Mouse (Mus musculus) inflammation-experienced regulatory T-cells, adult 6 months (primary cell): ENCODE data around the gene Shc4. TPM values are rescaled to one million over a fixed set of nuclear protein-coding genes. Genes with fewer than 3 reads are reported as not detected.

Source experiments
- ATAC-seq: one replicate; pipeline ENCODE4 v1.8.0; 2017
- polyA plus RNA-seq, 3 experiments: library from polyadenylated mRNA; unstranded; fragments of 100-300 nt; shearing (Covaris generic); gene quantifications; one replicate each; pipeline ENCODE4 v1.2.1; 2017

Gene Shc4
- polyA plus RNA-seq, 3 experiments from 2014 or later: 0.19 TPM; not detected in 2

DNA sequence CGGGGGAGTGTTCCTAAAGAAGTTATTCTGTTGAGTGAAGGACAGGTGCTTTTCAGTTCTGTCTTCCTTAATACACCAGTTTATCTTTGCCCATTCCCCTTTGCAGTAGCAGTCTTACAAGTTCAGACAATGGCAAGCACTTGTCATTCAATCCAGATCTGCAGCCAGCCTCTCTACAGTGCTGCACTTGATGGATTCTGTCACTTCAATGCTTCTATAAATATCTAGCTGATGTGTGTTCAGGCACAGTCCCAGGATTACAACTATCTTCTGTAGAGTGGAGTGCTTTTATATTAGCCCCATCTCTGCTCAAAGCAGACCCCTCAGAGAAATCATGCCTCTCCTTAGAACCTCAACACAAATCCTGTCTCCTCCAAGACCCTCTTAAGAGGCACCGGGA, 93.9 kb downstream of the Shc4 start:
- ATAC-seq: no peak

DNA sequence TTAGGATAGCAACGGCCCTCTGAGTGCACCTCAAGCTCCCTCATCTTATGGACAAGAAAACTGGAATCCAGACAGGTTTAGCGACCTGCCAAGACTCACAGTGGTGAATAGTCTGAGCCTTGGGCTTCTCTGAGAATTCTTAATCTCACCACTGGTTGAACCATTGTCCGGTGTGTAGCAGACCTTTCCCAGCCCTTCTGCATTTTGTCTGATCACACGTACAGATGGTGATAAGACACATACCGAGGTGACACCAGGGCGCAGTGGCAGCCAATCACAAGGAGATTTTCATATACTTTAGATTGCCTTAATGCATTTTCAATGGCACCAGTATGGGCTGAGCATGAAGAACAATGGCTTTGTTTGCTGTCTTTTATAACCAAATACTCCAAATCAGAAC, 95.5 kb downstream of the Shc4 start:
- no peak for ATAC-seq

DNA sequence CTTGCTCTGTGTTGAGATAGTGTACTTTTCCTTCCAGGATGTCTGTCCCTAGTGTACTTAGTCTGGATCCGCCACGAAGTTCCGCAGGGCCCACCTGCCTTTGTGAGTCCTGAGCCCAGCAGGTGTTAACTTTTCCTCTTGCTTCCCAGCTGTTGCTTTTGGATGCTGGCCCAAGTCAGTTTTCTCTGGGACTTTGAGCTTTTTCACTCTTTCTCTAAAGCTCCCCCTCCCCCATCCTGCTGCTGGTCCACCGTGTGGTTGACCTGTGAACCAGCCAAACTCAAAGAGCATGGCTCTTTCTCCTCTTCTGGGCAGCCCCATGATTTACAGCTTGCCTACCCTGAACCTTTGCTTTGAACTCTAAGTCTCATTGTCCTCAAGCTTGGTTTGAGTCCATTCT, 97.4 kb downstream of the Shc4 start:
- ATAC-seq: no peak

DNA sequence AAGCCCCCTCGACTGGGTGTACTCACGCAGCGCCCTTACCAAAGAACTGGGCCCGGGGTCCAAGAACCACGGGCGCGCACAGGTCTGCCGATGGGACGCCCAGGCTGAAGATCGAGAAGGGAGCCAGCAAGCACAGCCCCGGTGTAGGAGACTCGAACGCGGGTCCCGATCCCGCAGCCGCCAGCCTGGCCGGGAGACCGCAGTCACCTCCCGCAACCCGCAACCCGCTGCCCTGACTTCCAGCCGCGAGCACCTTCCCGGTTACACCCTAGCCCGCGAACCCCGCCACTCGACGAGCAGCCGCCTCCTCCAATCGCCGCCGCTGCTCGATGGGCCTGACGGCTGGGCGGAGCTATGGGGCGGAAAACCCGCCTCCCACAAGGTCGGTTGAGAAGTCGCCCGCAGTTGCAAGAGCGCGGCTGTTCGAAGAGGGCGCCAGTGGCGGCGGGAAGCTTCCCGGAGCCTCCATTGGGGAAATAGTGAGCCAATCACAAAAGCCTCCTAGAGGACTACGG, 99.1 kb downstream of the Shc4 start, which contains the start of gene Cep152:
Gene Cep152, minus strand, starts transcription at position 277 of the 515 bp plus-strand sequence.
- ATAC-seq: peak; percentile 98

DNA sequence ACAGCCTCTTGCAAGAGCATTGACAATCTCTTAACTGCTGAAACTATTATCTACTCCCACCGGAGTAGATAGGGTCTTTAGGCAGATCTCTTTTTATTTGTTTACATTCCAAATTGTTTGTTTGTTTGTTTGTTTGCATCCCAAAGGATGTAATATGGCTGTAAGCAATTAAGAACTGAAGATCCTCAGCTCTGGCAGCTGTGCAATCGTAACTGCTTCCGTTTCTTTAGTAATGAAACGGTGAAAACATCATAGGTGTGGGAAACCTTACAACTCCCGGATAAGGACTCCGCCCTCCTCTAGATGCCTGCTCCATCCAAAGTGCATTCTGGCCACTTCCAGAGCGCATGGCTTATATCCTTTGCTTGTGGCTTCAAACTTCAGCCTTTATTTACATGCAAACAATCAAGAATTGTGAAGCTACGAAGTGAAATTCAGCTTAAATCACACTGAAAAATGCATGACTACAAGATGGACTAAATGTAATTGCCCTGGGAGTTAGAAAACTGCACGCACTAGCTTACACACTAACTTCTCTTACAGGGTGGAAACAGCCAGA, 99.7 kb downstream of the Shc4 start:
- no peak for ATAC-seq

- ATAC-seq: no peak
Observed at GRCm38 (mm10) chr2:125623211-125623610, 100.7 kb downstream of the Shc4 start.

GRCm38 (mm10) chr2:125620213-125620907, 103.6 kb downstream of the Shc4 start:
- ATAC-seq: no peak

GRCm38 (mm10) chr2:125615858-125616424, 108.0 kb downstream of the Shc4 start:
- ATAC-seq: no peak

GRCm38 (mm10) chr2:125615440-125615839, 108.5 kb downstream of the Shc4 start:
- ATAC-seq: no peak

DNA sequence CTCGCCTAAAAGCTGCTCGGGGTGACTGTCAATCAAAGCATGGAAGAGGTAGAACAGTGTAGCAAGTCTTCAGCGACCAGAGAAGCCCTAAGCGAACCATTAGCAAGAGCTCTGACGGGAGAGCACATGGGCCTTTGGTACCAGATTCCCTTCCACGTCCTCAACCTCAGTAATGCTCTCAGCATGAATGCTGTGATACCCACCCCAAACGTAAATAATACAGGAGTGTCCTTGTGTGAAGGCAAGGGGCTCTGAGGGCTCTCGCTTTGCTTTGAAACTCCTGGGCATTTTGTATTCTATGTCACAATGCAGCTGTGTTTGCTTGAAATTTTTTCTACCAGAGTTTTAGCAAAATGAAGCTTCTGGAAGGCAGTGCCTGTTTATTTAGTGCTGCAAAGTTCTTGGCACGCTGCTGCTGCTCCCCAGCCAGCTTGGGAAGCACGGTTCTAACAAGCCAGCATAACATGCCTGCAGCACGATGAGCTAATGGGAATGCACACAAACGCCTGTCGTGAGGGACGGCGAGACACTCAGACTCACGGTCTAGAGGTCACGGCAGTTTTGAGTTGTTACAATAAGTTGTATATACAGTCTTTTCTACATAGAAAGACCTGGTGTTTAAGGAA, 117.6 kb downstream of the Shc4 start:
- ATAC-seq: no peak

- no peak for ATAC-seq
Observed at GRCm38 (mm10) chr2:125604646-125605045, 119.3 kb downstream of the Shc4 start.

- ATAC-seq: no peak
Observed at GRCm38 (mm10) chr2:125602970-125603369, 121.0 kb downstream of the Shc4 start.

DNA sequence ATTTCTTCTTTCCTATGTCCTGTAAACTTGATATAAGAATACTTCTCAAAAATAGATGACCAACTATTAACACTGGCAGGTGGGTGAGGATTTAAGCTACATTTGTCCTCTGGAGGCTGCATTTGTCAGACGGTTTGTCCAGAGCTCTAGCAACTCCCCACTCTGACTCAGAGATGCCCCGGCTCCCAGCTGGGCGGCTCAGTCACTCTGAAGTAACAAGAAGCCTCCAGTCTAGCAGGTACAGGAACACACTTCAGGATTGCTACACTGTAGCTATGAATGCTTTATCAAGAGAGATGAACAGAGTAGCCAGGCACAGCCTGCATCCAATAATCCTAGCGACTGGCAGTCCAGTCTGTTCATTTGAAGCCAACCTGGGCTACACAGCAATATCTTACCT, 125.0 kb downstream of the Shc4 start:
- no peak for ATAC-seq

- no peak for ATAC-seq
Observed at GRCm38 (mm10) chr2:125598251-125598650, 125.7 kb downstream of the Shc4 start.

- ATAC-seq: no peak
Observed at GRCm38 (mm10) chr2:125594786-125595185, 129.2 kb downstream of the Shc4 start.

- ATAC-seq: no peak
Observed at GRCm38 (mm10) chr2:125594072-125594471, 129.9 kb downstream of the Shc4 start.

DNA sequence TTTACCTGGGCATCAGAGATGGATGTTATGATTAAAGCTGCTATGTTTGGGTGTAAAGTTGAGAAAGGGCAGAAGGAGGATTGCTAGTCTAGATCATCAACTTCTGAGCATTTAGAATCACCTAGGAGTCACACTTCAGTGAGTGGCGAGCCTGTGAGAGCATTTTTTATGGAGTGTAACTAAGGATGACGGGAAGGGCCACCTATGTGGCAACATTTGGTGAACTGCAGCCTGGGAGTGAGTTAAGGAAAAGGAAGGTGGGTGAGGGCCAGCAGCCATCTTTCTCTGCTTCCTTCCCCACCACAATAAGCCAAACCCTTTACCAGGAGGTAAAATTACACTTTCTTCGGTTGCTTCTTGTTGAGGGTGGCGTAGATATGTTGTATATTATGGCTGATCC, 132.1 kb downstream of the Shc4 start:
- no peak for ATAC-seq

DNA sequence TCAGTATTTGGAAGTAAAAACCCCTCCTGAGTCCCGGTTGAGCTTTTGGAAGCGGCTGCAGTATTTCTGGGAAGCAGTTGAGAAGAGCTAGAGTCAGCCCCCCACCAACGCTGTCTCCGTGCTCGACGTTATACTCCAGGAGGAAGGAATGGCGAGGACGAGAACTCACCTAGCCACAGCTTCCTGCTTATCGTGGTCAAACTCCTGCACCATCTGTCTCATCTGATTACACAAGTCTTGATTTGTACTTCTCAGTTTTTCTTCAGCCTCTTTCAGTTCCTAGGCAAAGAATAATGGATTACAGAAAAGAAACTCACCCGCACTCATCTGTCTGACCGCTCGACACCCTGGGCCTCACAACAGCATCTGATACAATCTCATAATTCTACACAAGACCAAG, 134.7 kb downstream of the Shc4 start:
- no peak for ATAC-seq

- no peak for ATAC-seq
Observed at GRCm38 (mm10) chr2:125581081-125581480, 142.9 kb downstream of the Shc4 start.

- ATAC-seq: no peak
Observed at GRCm38 (mm10) chr2:125577670-125578069, 146.3 kb downstream of the Shc4 start.
